Mouse (Mus musculus) brain, embryonic 18.5 days (tissue): ENCODE measurements around the gene Fam234b.

ENCODE experiments used
- DNase-seq: peaks from one replicate; pipeline ENCODE4 v3.0.0-alpha.2; 2012; ENCODE audit warnings: low read depth, low spot score

Fam234b gene

DNA sequence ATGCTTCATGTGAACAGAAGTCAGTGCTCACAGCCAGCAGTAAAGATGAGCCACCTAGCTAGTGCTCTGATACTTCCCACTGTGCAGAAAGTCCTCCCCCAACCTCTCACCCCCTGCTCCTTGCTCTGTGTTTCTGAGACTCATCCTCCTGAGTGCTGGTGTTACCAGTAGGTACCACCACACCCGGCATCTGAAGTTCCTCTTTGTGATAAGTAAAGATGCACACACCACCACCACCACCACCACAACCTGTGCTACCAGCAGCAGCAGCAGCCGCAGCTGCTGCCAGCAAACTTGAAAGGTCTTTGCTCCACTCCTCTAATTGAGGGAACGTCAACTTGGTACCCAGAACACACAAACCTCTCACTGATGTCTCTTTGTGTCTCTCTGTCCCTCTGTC lies 69.4 kb downstream of the Fam234b start:
- no peak for DNase-seq

DNA sequence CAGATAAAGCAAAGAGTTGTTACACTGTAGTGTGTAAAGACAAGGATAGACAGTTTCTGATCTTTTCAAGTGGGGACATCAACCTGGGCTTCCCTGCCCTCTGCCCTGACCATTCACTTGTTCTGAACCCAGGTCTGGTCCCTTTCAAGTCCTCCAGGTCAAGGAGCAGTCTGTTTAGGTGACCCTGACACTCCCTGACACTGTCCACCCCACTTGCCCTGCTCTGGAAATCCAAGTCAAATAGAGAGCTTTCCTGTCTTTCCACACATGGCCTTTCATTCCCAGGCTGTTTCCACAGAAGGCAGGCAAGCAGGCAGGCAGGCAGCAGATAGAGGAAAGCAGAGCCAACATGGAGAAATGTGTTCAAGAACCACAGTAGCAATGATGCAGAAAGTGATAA lies 70.6 kb downstream of the Fam234b start:
- DNase-seq = no peak

- DNase-seq = no peak
Observed at GRCm38 (mm10) chr6:135269626-135270025, 71.8 kb downstream of the Fam234b start.

DNA sequence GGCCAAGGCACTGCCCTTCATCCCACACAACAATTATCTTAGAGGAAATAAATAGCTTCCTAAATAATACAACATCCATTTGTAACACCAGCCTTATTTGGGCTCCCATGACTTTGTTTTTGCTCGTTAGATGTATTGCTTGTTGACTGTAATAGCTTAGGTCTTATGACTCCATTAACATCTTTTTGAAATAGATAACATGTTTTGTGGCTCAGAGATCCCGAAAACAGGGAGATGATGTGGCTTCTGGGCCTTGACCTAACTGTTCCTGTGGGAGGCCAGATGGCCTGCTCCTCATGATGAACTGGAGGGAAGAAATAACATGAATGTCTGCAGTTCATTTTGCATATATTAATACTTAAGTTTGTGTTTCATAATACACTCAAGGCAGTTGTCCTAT lies 74.0 kb downstream of the Fam234b start:
- no peak for DNase-seq

DNA sequence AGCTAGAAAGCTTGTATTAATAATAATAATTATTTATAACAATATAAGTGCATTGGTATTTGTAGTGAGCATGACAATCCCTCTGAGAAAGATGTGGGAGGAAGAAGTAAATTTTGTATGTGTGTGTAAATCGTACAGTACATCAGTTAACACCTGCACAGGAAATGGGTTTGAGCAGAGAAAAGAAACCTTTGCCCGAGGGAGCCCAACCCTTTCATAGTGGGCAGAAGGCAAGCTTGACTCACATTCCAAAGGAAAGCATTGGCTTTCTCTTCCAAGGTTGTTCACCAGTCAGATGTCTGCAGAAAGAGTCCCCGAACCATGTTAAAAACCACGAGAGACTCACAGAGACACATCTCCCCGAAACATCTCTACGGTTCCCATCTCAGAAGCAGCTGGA lies 75.3 kb downstream of the Fam234b start:
- DNase-seq = no peak

GRCm38 (mm10) chr6:135275231-135275630 lies 77.5 kb downstream of the Fam234b start:
- no peak for DNase-seq

DNA sequence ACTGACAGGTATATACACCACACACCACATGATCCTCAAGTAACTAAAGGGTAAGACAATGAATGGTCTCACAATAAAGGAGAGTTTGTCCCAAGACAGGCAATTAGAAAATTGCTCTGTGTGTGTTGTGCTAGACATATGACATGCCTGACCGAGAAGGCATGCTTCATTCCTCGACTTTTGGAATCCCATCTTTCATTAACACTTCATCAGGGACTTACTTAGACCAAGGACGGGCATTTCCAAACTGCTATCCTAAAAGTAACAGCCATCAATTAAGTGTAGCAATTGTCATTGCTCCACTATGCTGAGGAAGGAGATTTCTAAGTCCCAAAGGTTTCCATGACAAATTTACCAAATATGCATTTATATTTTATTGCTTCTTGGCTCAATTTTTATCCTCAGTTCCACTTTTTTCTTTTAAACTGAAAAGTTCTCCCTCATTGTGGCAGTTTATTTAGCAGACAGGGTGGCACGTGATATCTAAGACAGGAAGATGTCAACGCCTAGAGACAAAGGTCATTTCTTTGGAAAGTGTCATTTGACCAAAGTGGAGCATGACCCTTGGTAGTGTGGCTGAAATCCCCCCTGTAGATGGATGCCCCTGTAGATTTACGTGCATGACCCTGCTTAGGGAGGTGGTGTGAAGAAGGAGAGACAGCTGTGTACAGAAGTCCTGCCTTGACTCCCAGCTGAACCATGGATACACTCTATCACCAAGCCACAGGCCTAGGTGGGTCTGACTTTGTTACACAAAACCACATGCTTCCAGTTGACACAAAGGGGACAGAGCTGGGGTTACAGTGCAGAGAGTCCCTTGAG lies 78.9 kb downstream of the Fam234b start:
- DNase-seq = no peak

GRCm38 (mm10) chr6:135278302-135278701 lies 80.5 kb downstream of the Fam234b start:
- DNase-seq = no peak

DNA sequence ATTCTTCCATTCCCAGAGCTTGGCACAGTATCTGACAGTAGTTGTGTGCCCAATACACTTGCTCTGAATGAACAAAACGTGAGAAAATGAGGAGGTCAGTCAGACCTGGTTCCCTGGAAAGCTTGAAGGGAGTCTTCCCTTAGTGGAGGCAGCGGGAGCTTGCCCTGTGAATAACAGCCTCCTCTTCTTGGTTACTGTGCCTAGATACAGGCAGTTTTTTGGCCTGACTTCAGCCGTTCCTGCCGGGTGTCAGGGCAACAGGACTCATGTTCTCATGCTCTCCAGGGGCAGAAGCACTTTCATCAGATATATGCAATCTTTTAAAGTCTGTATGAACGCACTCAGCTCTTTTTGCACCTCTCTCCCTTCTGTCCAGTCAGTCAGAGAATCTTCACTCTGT lies 81.5 kb downstream of the Fam234b start:
- no peak for DNase-seq

- DNase-seq = no peak
Observed at GRCm38 (mm10) chr6:135279856-135280255, 82.1 kb downstream of the Fam234b start.

DNA sequence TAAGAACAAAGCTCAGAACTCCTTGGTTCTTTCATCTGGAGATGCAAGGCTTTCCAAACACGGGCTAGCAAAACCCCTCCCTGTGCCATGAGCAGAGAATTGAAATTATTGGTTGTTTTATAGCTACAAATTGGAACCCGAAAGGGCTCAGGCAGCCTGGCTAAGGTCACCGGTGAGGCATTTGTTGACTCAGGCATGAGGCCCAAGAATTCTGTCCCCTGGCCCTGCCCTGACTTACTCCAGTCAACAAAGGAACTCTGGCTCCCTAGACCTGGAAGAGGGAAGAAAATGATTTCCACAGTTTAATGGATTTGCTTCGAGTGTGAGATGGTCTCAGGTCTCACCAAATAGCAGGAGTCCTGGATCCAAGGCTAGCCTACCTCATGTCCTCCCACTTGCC lies 94.6 kb downstream of the Fam234b start:
- no peak for DNase-seq

DNA sequence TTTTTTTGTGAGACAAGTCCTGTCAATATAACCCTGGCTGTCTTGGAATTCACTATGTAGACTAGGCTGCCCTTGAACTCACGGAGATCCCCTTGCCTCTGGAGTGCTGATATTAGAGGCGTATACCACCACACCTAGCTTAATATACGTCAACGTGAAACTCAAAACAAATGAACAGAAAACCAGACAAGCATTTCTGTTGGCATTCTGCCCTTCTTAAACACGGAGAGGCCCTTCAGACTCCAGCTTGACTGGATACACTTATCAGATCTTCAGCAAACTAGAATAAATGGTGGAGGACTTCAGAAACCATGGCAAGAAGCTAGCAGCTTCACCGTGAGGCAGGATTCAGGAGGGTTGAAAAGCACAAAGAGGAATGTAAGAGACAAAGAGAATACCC lies 96.4 kb downstream of the Fam234b start:
- DNase-seq = no peak
